Mouse (Mus musculus): ENCODE measurements at regions not wholly inside any gene's neighbourhood (a gene's known extent, or its start where the extent isn't known, plus 50 kb on each side); places are given as distances from the start of the nearest gene placed in this dataset.

GRCm38 (mm10) chr17:83128843-83129544, 86.1 kb upstream of the Pkdcc start:
- H3K9ac ChIP-seq = peak overlapping the region; percentile 21; the same call in 1 of the 2 replicates

DNA sequence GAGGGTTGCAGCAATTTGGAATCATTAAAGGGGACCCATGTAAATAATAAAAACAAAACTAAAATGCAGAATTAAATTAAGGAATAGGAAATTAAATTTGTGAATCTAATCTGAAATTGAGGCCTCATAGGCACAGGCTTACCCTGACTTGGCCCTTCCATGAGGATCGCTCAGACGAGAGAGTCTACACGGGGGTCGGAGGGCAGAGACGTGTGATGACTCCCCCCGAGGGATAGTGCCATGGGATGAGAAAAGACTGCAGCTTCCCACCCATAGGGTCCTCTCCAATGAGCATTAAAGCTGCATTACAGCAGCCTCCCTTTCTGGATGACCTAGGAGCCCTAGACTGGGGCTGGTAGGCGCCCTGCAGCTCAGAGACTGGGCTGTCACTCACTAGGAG, 85.4 kb upstream of the Pkdcc start:
- H3K27ac ChIP-seq = no peak overlapping the region
- H3K36me3 ChIP-seq (ENCODE audit: poor library complexity, severe bottlenecking) = no peaks in the 10 kb centered on the region
- no peak overlapping the region for H3K4me3 ChIP-seq
- no peaks in the 10 kb centered on the region for H3K9me3 ChIP-seq (replicated peaks)
- peak; percentile 34; the same call in 1 of the 2 replicates for ATAC-seq
- peaks cover 38% of the 10 kb centered on the region for H3K4me1 ChIP-seq
- 59% methylated on average over 7 of the region's 7 CpGs for whole genome bisulfite sequencing
- H3K9ac ChIP-seq = no peak overlapping the region
- no peaks in the 10 kb centered on the region for H3K27me3 ChIP-seq
- H3K4me2 ChIP-seq = peak overlapping the region; percentile 35

More at GRCm38 (mm10) chr17:83128843-83129544, 86.1 kb upstream of the Pkdcc start:
- peak overlapping the region; percentile 35 for H3K4me2 ChIP-seq
- H3K4me3 ChIP-seq = peak overlapping the region; percentile 12; the same call in 1 of the 2 replicates
- peak; percentile 98 for ATAC-seq
- peaks cover 38% of the 10 kb centered on the region for H3K4me1 ChIP-seq
- no peaks in the 10 kb centered on the region for H3K27me3 ChIP-seq
- WGBS = 38% methylated on average over 14 of the region's 14 CpGs
- H3K9me3 ChIP-seq (replicated peaks) = no peaks in the 10 kb centered on the region
- H3K27ac ChIP-seq = peak overlapping the region; percentile 35; the same call in 1 of the 2 replicates
- no peaks in the 10 kb centered on the region for H3K36me3 ChIP-seq (ENCODE audit: poor library complexity, severe bottlenecking)

GRCm38 (mm10) chr17:83133201-83133600, 81.9 kb upstream of the Pkdcc start:
- H3K4me3 ChIP-seq = no peak overlapping the region
- no peaks in the 10 kb centered on the region for H3K9me3 ChIP-seq (replicated peaks)
- no peaks in the 10 kb centered on the region for H3K27me3 ChIP-seq
- H3K27ac ChIP-seq = no peak overlapping the region
- H3K36me3 ChIP-seq (ENCODE audit: poor library complexity, severe bottlenecking) = no peaks in the 10 kb centered on the region
- 71% methylated on average over 9 of the region's 9 CpGs for WGBS
- H3K9ac ChIP-seq = no peak overlapping the region
- peaks cover 23% of the 10 kb centered on the region for H3K4me1 ChIP-seq
- H3K4me2 ChIP-seq = no peak overlapping the region
- ATAC-seq = no peak

DNA sequence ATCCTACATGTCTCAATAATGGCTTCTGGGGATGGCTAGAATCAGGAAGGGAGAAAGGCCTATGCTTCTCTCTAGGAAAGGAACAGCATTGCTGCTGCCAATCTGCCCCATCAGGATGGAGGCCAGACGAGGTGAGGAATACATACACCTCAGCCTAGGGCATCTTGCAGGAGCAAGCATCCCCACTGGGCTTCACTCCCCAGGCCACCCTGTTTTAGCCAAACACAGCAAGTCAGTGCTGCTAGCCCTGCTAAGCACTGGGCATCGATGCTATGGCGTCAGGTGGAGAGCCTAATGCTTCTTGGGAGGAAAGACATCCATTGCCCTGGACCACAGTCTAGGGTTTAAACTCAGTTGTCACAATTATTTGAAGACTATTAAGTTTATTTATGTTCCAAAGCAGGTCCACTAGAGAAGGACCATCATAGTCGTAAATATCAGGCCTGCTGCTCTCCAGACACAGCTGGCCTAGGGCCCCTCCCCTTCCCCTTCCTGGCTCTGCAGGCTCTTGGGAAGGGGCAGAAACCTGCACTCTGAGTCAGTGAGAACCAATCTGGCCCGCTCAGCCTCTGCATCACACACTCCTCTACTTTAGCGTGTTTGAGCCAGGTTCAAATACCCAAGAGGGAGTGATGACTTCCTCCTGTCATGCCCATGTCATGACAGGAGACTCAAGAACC, 79.5 kb upstream of the Pkdcc start:
- no peak for ATAC-seq

DNA sequence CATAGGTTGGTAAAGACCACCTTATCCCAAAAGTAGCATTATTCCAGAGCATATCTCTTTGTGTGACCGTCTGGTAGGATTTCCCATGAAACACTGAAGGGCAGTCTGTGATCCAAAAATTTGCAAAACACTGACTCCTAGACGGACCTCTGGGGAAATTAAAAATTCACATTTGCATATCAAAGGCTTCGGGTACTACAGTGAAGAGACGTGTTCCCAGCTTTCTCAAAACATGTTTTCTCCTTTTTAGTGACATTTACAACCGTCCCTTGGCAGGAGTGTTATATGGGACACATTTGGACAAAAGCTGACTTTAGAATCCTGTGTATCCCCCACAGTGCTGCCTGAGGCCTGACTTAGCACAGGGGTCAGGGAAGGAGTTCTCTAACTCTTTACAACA, 78.8 kb upstream of the Pkdcc start:
- WGBS = 31% methylated on average over 5 of the region's 5 CpGs
- peaks cover 16% of the 10 kb centered on the region for H3K4me1 ChIP-seq
- H3K4me3 ChIP-seq = no peak overlapping the region
- no peak overlapping the region for H3K9ac ChIP-seq
- no peaks in the 10 kb centered on the region for H3K27me3 ChIP-seq
- H3K27ac ChIP-seq = no peak overlapping the region
- no peak for ATAC-seq
- no peaks in the 10 kb centered on the region for H3K9me3 ChIP-seq (replicated peaks)
- H3K36me3 ChIP-seq (ENCODE audit: poor library complexity, severe bottlenecking) = no peaks in the 10 kb centered on the region
- H3K4me2 ChIP-seq = no peak overlapping the region

More for the DNA sequence above, 79.5 kb upstream of the Pkdcc start:
- H3K4me2 ChIP-seq = no peak overlapping the region
- H3K27me3 ChIP-seq = no peaks in the 10 kb centered on the region
- no peak overlapping the region for H3K9ac ChIP-seq
- no peak overlapping the region for H3K4me3 ChIP-seq
- no peak overlapping the region for H3K27ac ChIP-seq
- 74% methylated on average over 6 of the region's 6 CpGs for WGBS
- H3K4me1 ChIP-seq = peaks cover 16% of the 10 kb centered on the region
- no peaks in the 10 kb centered on the region for H3K36me3 ChIP-seq (ENCODE audit: poor library complexity, severe bottlenecking)
- H3K9me3 ChIP-seq (replicated peaks) = no peaks in the 10 kb centered on the region

- ATAC-seq = no peak
- Histone ChIP-seq H3K9ac (no peak overlapping the region), H3K27ac (no peak overlapping the region), H3K27me3 (no peaks in the 10 kb centered on the region), H3K4me1 (peaks cover 16% of the 10 kb centered on the region), H3K36me3 (ENCODE audit: poor library complexity, severe bottlenecking) (no peaks in the 10 kb centered on the region), H3K4me2 (no peak overlapping the region), H3K9me3 (replicated peaks) (no peaks in the 10 kb centered on the region), H3K4me3 (no peak overlapping the region)
- WGBS = 86% methylated on average over 7 of the region's 7 CpGs
Observed at GRCm38 (mm10) chr17:83137720-83138119, 77.4 kb upstream of the Pkdcc start.

- Histone ChIP-seq H3K9me3 (replicated peaks) (no peaks in the 10 kb centered on the region), H3K27ac (peak overlapping the region; percentile 14; the same call in 1 of the 2 replicates), H3K36me3 (ENCODE audit: poor library complexity, severe bottlenecking) (no peaks in the 10 kb centered on the region), H3K4me3 (no peak overlapping the region), H3K27me3 (no peaks in the 10 kb centered on the region), H3K4me2 (no peak overlapping the region), H3K9ac (peak overlapping the region; percentile 16; the same call in 1 of the 2 replicates), H3K4me1 (peaks cover 16% of the 10 kb centered on the region)
- peak; percentile 83 for ATAC-seq
- 20% methylated on average over 11 of the region's 11 CpGs for WGBS
Observed at GRCm38 (mm10) chr17:83138493-83139417, 76.3 kb upstream of the Pkdcc start.

- no peak for ATAC-seq
- WGBS = 92% methylated on average over 15 of the region's 15 CpGs
- no peak overlapping the region for H3K4me2 ChIP-seq
Observed at GRCm38 (mm10) chr17:83148371-83148929, 66.6 kb upstream of the Pkdcc start.

GRCm38 (mm10) chr17:83149336-83149735, 65.8 kb upstream of the Pkdcc start:
- no peak overlapping the region for H3K4me2 ChIP-seq
- 88% methylated on average over 6 of the region's 6 CpGs for WGBS
- no peaks in the 10 kb centered on the region for H3K27me3 ChIP-seq
- H3K9ac ChIP-seq = no peak overlapping the region
- H3K36me3 ChIP-seq (ENCODE audit: poor library complexity, severe bottlenecking) = no peaks in the 10 kb centered on the region
- no peak overlapping the region for H3K27ac ChIP-seq
- H3K4me3 ChIP-seq = no peak overlapping the region
- no peak for ATAC-seq
- no peaks in the 10 kb centered on the region for H3K4me1 ChIP-seq
- H3K9me3 ChIP-seq (replicated peaks) = no peaks in the 10 kb centered on the region

More at GRCm38 (mm10) chr17:83148371-83148929, 66.6 kb upstream of the Pkdcc start:
- Histone ChIP-seq H3K9ac (no peak overlapping the region), H3K9me3 (replicated peaks) (no peaks in the 10 kb centered on the region), H3K27ac (no peak overlapping the region), H3K4me1 (no peaks in the 10 kb centered on the region), H3K4me3 (no peak overlapping the region), H3K36me3 (ENCODE audit: poor library complexity, severe bottlenecking) (no peaks in the 10 kb centered on the region), H3K27me3 (no peaks in the 10 kb centered on the region)

DNA sequence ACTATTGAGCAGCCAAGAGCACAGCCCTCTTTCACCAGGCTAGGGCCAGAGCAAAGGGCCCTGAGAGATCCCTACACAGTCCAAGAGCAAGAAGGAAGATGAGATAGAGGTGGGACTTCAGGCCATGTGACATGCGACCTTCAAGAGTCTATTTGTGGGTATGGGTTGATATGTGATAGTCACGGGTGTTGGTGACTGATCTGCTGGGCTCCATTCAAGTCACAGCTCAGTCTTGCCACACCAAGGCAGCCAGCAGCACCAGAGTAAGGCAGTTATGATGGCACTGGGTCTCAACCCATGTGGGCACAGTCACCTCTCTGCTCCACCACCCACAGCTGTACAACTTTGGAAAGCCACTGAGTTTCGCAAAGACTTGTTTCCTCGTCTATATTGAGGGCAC, 60.0 kb upstream of the Pkdcc start:
- ATAC-seq = no peak
- WGBS = 90% methylated on average over 4 of the region's 4 CpGs
- H3K4me2 ChIP-seq = no peak overlapping the region
- no peaks in the 10 kb centered on the region for H3K4me1 ChIP-seq
- no peak overlapping the region for H3K27ac ChIP-seq
- no peak overlapping the region for H3K9ac ChIP-seq
- no peak overlapping the region for H3K4me3 ChIP-seq
- H3K27me3 ChIP-seq = no peaks in the 10 kb centered on the region
- H3K36me3 ChIP-seq (ENCODE audit: poor library complexity, severe bottlenecking) = no peaks in the 10 kb centered on the region
- no peaks in the 10 kb centered on the region for H3K9me3 ChIP-seq (replicated peaks)

GRCm38 (mm10) chr17:83156682-83157081, 58.4 kb upstream of the Pkdcc start:
- H3K4me2 ChIP-seq = no peak overlapping the region
- no peak overlapping the region for H3K9ac ChIP-seq
- H3K9me3 ChIP-seq (replicated peaks) = no peaks in the 10 kb centered on the region
- H3K27me3 ChIP-seq = no peaks in the 10 kb centered on the region
- no peaks in the 10 kb centered on the region for H3K36me3 ChIP-seq (ENCODE audit: poor library complexity, severe bottlenecking)
- no peak overlapping the region for H3K4me3 ChIP-seq
- ATAC-seq = no peak
- no peak overlapping the region for H3K27ac ChIP-seq
- no peaks in the 10 kb centered on the region for H3K4me1 ChIP-seq
- WGBS = 73% methylated on average over 8 of the region's 8 CpGs
